Mouse (Mus musculus) mesoderm, embryonic 11.5 days (tissue): ENCODE measurements around the gene Irx6.

Experiments used
- DNase-seq: peaks from one replicate; pipeline ENCODE4 v3.0.0-alpha.2; 2012; ENCODE audit warnings: low read depth, low spot score

The Irx6 gene

DNA sequence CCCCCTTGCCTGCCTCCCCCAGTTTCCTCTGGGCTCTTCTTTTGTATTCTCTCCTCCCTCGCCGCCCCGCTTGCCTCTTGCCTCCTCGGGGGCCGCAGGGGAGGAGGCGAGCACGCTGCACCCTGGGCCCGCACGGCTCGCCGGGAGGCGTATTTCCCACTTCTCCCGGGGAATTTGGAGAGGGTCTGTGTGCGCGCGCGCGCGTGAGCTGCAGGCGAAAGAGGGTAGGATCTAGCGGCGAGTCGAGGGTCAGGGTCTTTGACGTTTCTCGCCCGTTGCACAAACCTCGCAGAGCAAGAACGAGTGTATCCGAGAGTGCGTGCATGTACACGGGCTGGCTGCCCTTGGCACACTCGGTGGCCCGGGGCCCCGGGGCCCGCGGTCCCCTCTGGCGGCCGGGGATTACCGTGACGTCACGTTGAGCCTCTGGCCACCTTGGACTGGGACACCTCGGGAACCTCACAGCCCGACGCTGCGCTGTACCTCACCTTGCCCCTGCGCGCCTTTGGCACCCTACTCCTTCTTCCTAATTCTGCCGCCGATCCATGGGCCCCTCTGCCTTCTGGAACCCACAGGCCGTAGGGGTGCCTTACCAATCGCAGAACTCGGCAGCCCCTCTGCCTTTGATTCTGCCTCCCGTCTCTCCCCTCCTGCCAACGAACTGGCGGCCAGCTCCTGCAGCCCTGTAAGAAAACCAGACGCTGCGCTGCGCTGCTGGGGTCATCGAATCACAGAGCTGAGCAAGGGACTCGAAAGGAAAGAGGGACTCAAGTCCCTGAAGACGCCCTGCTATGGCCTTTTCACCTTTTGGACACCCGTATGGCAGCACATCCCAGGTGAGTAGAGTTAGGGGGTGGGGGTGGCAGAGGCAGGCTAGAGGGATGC is at the start of gene Irx6:
TSS of gene Irx6 (plus strand) at position 45 of the 885 bp plus-strand sequence.
- DNase-seq: no peak

DNA sequence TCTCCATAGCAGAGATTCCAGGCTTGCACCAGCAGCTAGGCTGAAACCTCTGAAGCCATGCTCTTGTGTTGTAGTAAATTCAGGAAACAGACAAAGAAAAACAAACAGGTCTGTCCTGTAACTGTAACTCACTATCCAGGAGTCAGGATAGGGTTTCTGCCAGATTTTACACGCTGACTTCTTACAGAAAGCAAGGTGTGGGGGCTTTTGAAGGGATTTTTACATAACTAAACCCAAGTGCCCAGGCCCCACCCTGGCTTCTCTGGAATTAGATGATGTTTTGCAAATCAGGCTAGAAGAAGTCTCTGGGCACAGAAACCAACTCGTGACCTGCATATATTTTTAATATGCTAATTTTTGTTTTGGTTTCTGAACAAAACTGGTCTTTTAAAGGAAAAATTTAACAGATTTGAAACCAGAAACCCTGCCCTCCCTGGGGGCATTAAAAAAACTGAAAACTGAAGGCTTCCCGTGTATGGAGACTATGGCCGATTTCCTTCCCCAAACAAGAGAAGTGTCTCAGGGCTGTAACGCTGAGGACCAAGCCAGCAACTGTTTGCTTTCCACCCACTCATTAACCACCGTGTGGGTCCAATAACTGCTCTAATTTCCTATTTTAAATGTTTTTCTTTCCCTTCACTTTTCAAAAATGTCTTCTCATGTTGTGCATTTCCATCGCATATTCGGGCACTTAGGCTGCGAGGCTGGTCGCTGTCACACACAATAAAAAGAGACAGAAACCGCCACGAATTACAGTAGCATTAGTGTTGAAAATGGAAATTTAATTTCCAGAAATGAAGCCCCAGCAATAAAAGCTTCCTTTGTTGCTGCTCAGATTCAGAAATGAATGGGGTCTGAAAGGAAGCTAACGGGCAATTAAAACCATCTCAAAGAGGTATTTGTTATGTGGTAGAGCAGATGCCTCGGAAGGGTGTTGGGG is 45.1 kb upstream of the Irx6 start:
- peak; percentile 12 for DNase-seq

DNA sequence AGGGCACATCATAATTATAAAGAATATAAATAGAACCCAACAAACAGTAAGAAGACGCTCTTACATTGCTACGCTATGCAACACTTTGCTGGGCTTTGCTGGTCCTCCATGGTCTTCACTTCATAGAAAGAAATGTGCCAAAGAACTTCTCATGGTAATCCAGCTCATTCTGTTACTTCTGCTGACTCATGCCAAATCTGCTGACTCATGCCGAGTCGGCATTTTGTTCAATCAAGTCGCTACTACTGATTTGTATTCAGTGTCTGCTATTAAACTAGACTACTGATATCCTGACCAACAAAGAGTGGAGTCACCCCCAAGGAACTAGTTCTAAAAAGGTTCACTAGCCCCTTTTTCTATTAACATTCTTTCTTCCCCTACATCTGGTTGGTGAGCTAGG is 40.9 kb upstream of the Irx6 start:
- DNase-seq: no peak

DNA sequence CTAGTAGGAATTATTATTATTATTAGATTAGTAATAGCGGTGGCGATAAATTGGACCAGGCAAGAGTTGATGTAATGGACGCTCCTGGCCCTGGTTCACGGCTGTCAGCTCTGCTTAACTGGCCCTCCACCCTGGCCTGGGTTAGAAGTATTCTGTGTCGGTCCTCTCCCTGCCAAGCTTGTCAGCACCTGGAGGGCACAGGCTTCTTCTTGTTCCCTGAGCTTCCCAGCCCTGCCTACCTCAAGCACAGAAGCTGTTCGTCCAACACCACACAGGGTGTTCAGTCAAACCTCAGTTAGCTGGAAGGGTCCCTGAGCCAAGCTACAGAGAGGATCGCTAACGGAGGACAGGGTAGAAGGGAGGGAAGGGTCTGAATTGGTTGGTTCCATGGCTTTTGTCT is 33.3 kb upstream of the Irx6 start:
- DNase-seq: no peak

DNA sequence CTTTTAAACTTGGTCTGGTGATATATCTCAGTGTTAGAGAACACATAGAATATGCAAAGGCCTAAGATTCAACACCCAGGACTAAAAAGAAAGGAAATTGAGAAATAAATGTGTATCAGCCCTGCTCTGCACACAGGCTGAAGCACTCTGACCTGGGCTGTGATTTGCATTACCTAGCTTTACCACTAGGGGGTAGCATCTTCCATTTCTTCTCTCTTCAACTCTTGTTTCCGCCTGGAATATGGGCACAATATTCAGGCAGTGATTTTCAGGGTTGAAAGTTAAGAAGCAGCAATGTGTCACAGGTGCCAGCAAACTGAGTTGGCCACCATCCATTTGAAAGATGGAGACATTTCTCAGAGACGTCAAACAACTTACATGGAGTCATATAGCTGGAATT is 27.5 kb upstream of the Irx6 start:
- peak; percentile 43 for DNase-seq

DNA sequence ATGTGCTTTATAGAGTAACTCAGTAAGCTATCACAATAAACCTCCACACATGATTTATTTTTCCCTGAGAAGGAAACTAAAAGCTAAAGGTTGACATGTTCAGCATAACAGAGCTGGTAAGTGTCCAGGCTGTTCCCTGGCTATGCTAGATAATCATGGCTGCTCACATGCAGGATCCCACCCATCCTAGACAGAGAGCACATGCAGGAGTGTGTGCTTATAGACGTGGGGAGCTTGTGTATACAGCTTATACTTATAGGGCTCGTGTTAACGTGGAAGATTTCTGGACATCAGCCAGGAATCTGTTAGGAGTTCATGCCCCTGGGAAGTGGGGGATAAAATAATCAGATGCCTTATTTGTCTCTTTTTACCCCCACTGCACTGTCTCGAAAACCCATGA is 9.9 kb upstream of the Irx6 start:
- DNase-seq: no peak

DNA sequence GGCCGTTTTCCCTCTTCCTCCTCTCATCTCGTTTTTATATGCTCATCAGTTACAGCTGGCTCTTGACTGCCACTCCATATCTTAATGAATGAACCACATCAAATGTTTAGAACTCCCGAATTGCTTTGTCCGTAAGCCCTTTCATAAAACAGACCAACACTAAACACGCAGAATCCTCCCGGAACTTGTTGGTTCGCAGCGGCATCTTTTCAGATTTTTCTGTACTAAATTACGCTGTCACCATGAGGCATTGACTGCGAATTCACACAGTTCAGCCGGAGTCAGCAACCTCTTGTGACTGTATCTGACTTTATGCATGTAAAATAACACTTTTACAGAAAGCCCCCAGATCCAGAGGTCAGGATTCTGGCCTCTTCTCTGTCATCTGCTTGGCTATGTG is 3.9 kb upstream of the Irx6 start:
- no peak for DNase-seq

DNA sequence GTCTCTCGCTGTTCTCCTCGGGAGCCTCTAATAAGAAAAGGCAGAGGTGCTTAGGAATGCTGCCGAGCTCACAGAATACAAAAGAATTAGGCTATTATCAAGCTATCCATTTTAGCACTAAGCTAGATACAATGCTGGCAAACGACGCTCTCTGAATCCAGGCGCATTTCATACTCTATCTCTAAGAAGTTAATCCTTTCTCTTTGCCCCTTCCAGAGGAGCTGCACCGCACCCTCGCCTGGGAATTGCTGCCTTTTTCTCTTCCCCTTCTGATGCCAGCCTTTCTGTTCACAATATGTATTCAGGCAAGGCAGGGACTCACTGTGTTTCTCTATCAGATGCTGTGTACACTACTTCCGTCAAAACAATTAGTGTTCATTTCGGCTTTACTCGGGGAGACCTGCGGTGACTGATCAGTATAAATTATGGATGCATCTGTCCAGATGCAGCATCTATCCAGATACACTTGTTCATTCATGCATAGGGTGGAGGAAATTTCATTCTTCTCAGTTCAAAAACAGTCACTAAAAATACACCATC is 3.4 kb upstream of the Irx6 start:
- no peak for DNase-seq

DNA sequence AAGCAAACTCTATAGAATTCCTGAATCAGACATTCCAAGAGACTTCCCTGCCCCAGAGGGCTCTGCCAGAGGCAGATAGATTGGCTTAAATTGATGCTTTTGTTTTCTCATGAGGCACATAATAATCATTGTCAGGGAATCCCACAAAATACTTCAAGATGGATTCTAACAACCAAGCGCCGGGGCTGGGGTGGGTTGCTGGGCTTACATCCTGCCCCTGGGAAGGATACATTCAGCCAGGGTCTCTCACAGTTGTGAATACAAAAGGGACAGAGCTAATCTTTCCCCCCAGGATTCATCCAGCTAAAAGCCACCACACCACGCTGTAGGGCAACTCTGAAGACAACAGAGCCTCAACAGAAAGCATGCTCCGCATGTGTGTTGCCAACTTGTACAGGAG is 2.2 kb upstream of the Irx6 start:
- DNase-seq: no peak

DNA sequence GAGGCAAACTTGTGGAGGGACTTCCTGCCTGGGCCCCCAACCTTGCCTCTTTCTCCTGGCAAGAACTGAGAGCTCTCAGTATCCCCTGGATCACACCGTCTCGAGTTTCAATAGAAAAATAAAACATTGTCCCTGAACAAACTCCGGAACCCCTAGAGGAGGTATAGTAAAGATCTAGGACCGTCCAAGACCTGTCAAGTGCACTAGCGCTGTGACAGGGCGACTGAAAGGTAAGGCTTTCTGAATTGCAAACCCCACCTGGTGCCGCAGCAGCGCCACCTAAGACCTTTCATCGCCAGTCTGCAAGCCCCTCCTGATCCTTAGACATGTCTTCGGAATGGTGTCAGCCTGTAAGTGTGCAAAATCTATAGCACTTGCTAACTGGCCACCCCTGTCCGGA is 987 bp upstream of the Irx6 start:
- no peak for DNase-seq

DNA sequence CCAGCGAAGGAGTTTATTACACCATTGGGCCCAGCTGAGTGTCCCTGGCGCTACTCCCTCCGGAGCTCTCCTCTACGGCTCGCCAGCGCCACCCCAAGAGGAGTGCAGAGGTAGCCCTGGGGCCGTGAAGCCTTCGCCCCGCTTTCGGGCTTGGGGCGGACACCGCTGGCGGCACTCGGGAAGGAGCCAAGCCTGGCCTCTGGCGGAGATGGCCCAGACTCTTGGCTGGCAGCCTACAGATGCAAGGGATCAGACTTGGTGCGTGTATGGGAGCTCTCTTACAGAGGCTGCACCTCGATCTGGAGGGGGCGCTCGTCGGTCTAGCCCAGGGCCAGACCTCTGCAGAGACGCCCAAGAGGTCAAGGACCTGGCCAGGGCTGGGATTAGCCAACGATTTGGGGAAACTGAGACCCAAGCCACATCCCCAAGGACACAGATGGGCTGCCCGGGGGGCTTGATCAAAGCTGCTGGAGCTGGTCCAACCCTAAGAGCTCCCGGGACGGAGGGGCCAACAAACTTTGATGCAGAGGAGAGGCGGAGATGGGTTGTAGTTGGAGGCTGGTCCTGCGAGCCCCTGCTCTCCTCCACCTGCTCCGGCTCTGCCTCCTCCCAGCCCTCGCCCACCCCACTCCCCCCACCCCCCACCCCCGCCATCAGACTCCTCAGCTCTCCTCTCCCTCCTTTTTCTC is 389 bp upstream of the Irx6 start:
- DNase-seq: peak; percentile 58

DNA sequence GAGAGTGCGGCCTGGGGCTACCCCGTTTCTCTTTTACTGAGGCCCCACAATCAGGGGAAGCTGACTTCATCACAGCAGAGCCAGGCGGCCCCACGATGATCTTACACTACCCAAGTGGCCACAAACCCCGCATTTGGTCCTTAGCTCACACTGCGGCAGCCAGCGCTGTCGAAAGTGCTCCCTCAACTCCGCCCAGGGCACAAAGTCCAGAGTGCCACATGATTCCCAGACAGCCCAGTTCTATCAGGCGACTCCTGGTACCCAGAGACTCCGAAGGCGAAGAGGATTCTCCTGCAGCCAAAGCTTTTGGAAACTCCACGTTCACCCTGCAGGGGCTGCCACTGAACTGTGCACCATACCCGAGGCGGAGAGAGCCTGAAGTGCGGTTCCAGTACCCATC is 4.3 kb downstream of the Irx6 start:
- DNase-seq: no peak

DNA sequence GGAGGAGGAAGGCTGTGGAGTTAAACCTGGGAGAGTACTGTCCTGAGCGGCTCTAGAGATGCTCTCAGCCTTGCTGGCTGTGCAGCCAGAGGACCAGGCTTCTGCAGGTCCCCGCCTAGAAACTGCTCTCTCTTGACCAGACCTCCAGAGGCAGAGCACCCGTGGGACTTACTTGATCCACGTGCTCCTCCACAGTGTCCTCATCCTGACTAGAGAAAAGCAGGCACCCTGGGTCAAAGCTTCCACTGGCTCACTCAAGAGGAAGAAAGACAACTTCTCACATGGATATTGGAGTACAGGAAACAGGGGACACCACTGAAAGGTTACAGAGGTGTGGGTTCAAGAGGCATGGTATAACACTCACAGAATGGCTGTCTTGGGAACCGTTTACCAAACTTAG is 23.3 kb downstream of the Irx6 start:
- no peak for DNase-seq

DNA sequence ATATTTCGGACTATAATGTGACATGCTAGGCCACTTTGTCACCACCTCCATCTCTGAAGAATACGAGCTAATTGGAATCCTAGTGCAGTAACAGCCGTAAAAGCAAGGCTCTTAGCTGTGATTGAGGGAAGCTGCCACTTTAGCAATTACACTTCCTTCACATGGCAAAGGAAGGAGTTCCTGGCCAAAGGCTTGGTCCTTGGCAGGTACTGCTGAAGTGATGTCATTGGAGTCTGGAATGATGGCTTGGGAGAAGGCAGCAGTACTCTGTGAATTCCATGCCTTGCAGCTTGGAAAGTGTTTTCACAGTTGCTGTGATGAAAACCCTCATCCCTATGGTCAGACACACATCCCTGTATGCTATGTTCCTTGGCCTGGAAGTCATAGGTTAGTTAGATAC is 24.3 kb downstream of the Irx6 start:
- DNase-seq: no peak

DNA sequence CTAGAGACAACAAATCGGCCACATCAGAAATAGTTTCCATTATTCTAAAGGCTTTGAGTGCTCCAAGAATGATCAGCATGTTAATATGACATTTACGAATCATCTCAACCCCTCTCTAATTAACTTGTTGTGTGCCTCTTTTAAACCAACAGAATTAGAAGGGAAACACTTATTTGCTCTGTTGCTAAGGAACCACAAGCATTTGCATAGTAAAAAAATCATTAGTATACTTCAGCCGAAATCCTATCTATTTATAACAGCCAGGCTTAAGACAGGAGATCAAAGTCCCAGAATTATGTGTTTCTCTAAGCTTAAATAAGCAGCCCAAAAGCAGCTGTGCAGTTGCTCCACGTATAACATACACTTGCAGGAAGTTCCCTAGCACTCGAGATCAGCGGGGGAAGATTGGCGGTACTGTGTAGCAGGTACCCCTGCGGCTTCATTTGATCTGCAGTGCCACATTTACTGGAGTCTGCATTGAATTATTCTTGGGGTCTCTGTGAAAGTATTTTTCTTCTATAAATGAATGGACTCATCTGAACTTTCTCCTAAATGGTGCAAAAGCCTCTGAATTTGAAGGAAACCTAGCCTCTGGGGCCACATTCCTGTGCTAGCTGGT is 25.9 kb downstream of the Irx6 start:
- DNase-seq: no peak

DNA sequence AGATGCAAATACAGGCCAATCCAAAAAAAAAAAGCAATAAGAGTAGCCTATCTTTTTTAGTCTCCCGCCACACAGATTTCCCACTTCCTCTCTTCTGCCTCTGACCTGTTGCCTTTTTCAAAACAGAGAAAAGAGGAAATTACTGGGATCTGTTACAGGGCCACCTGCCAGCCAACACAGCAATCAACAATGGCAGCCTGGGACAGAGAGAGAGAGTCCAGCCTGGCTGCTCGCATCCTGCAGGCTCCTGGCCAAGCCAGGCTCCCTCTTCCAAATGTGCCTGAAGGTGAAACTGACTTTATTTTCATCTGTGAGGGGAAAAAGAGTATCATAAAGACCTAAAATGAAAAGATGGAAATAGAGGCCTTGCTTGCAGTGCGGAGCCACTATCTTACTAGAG is 29.3 kb downstream of the Irx6 start:
- no peak for DNase-seq

DNA sequence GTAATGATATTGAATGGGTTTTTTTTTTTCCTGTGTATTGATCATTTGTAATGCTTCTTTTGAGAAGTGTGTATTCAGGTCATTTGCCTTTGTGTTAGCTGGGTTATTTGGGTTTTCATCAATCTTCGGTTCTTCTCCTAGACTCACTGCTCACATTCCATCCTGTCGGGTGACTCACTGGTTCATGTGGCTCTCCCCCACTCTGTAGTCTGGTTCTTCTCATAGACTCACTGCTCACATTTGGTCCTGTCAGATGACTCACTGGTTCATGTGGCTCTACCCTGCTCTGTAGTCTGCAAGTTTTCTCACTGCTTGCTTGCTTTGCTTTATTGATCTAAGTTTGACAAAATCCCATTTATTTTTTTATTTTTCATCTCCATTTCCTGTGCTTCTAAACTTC is 32.2 kb downstream of the Irx6 start:
- peak; percentile 15 for DNase-seq

DNA sequence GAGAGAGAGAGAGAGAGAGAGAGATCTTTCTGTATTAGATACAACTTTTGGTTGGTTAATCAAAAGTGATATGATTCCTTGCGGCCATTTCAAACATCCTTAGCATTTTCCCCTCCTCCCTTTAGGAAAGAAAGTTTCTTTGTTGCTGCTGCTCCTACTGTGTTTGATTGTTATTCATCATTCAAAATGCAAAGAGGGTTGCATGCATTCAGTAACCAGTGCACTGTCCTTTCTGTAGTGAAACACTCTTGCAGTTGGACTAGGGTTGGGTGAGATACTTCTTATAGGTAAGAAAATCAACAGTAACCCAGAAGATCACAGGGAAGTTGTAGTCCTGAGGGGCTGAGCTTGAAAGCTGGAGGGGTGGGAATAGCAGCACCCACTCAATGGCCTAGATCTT is 39.2 kb downstream of the Irx6 start:
- no peak for DNase-seq

DNA sequence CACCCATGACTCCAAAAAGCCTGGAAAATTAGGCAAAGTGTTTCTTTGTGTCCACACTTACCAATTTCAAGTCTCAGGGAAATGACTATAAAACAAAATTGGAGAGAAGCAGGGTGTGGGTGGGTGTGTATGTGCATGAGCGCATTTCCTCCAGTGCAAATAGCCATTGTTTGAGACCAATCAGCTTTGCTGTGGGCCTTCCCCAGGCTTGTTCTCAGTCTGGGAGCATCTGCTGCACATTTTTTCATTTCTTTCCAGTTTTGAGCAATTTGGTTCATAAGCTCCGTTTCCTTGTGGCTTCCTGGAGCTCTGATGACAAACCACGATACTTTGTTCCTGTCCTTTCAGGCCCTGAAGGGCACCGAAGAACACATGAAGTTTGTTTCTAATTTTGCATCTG is 43.3 kb downstream of the Irx6 start:
- DNase-seq: no peak

DNA sequence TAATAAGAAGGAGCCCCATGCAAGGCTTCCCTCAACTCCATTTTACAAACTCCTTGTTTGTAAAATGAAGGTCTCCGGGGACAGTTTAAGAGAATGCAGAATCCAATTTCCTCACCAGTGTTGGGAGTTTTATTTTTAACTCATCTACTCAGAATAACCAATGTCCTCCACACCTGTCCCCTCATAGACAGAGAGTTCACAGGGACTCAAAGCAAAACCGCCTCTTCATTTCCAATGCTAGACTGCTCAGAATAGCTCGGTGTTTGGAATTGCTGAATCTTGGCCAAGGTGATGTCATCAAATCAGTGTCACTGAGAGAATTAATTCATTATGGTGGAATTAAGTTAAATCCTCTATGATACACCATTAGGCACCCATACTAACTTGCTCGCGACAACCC is 44.0 kb downstream of the Irx6 start:
- no peak for DNase-seq

DNA sequence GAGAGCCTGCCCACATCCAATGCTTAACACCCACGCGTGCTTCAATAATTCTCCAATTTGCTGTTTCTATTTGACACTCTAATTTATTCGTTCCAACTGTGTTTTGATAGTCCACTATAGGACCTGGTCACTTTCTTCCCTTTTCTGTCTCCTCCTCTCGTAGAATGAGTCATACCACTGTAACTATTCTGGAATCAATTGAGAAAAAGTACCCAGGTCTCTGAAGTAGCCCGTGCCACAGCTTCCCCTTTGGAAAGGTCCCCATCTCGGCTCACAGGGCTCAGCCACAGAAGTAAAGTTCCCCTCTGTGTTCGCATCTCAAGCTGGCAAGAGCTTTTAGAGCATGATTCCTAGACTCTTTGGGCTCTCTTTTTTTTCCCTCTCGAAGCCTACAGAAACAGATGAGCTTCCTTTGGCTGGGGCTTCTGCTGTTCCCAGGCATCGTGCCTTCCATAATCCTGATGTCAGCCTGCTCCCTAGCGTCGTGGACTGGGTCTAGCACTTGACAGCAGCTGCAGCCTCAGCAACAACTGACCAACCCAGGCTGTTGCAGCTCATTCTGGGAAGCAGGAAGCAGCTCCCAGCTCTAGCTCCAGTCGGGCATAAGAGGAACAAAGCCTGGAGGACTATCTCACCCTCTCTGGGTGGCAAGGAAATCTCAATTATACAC is 47.3 kb downstream of the Irx6 start:
- peak; percentile 75 for DNase-seq
